Mouse (Mus musculus) CH12.LX (cell line): ENCODE results near the gene Hist1h2bf. TPM values are rescaled to one million over a fixed set of nuclear protein-coding genes. Genes with fewer than 3 reads are reported as not detected.
"Not testable (repeated sequence)": the region's sequence is repeated elsewhere in the genome, so short reads cannot be mapped to it uniquely, and the experiment has no call there.

Experiments used
- DNase-seq: peaks from one replicate; pipeline ENCODE4 v3.0.0-alpha.2; 2013; ENCODE audit errors: extremely low read depth
- H3K27ac ChIP-seq: 2 replicates; pipeline ENCODE4 v1.5.1; 2012; ENCODE audit warnings: low read depth, mild to moderate bottlenecking, control low read depth, moderate library complexity; ENCODE audit not compliant: insufficient read depth
- H3K27me3 ChIP-seq: replicated peaks from 2 replicates; pipeline ENCODE3; 2012; ENCODE audit warnings: inconsistent platforms
- H3K36me3 ChIP-seq, 2 experiments: replicated peaks in 1 of 2; 2 replicates each; pipeline versions ENCODE3 to v1.6.1; 2012; ENCODE audit warnings: inconsistent platforms in 1 of 2, low read length in 1 of 2, mild to moderate bottlenecking in 1 of 2, mixed read lengths in 1 of 2, moderate library complexity in 1 of 2; ENCODE audit not compliant: control insufficient read depth in 1 of 2, insufficient read depth in 1 of 2
- H3K4me1 ChIP-seq, 2 experiments: 2 replicates each; pipeline ENCODE4 v1.6.1; 2012; ENCODE audit warnings: inconsistent platforms in 1 of 2, moderate library complexity in 1 of 2; ENCODE audit not compliant: insufficient read depth in 2 of 2, control insufficient read depth in 1 of 2
- H3K4me2 ChIP-seq: 2 replicates; pipeline ENCODE4 v1.6.1; 2012; ENCODE audit warnings: low read depth, mild to moderate bottlenecking, control low read depth; ENCODE audit not compliant: poor library complexity, insufficient read depth, severe bottlenecking
- H3K4me3 ChIP-seq, 3 experiments: fragments of 150-350 bp in 1 of 3; sonication (generic) in 1 of 3; replicated peaks in 1 of 3; 2 replicates each; pipeline versions ENCODE3 to v1.5.1; 2011 to 2012; ENCODE audit warnings: low read depth in 2 of 3, low read length in 2 of 3, mild to moderate bottlenecking in 2 of 3, moderate library complexity in 2 of 3, control low read depth in 1 of 3, improper control_type of control experiment in 1 of 3, inconsistent platforms in 1 of 3, mixed read lengths in 1 of 3; ENCODE audit not compliant: poor library complexity in 1 of 3
- H3K79me2 ChIP-seq: replicated peaks from 2 replicates; pipeline ENCODE4 v1.6.1; 2012; ENCODE audit warnings: mild to moderate bottlenecking, moderate library complexity; ENCODE audit not compliant: control insufficient read depth, poor library complexity, insufficient read depth, severe bottlenecking; ENCODE audit errors: extremely low read depth
- H3K9ac ChIP-seq: 2 replicates; pipeline ENCODE4 v1.6.1; 2012; ENCODE audit warnings: low read depth, mild to moderate bottlenecking, control low read depth, moderate library complexity; ENCODE audit not compliant: insufficient read depth
- H3K9me3 ChIP-seq: replicated peaks from 2 replicates; pipeline ENCODE3; 2012; ENCODE audit warnings: low read length, inconsistent platforms, mixed read lengths
- BHLHE40 ChIP-seq: IDR thresholded peaks from 2 replicates; pipeline ENCODE4 v1.6.1; 2011; ENCODE audit warnings: mild to moderate bottlenecking, low read depth, low read length, improper control_type of control experiment
- CHD1 ChIP-seq: IDR thresholded peaks from 2 replicates; pipeline ENCODE4 v1.6.1; 2012; ENCODE audit warnings: low read depth, low read length, improper control_type of control experiment, inconsistent platforms
- CHD2 ChIP-seq: IDR thresholded peaks from 2 replicates; pipeline ENCODE4 v1.6.1; 2011; ENCODE audit warnings: low read length, improper control_type of control experiment
- E2F4 ChIP-seq: IDR thresholded peaks from 2 replicates; pipeline ENCODE4 v1.6.1; 2011; ENCODE audit warnings: low read depth, low read length, improper control_type of control experiment; ENCODE audit not compliant: insufficient replicate concordance
- HCFC1 ChIP-seq: IDR thresholded peaks from 2 replicates; pipeline ENCODE4 v1.6.1; 2012; ENCODE audit warnings: low read depth, mild to moderate bottlenecking, inconsistent platforms, low read length, improper control_type of control experiment
- KAT2A ChIP-seq: IDR thresholded peaks from 2 replicates; pipeline ENCODE4 v1.6.1; 2012; ENCODE audit warnings: low read length, improper control_type of control experiment, inconsistent platforms; ENCODE audit not compliant: insufficient replicate concordance
- MAFK ChIP-seq: IDR thresholded peaks from 2 replicates; pipeline ENCODE4 v1.6.1; 2011; ENCODE audit warnings: low read length, improper control_type of control experiment; ENCODE audit not compliant: insufficient replicate concordance
- MAX ChIP-seq: IDR thresholded peaks from 2 replicates; pipeline ENCODE4 v1.6.1; 2011; ENCODE audit warnings: low read length, improper control_type of control experiment
- MAZ ChIP-seq: IDR thresholded peaks from 2 replicates; pipeline ENCODE4 v1.6.1; 2012; ENCODE audit warnings: low read depth, mild to moderate bottlenecking, inconsistent platforms, low read length, improper control_type of control experiment, moderate library complexity
- MXI1 ChIP-seq: IDR thresholded peaks from 2 replicates; pipeline ENCODE4 v1.6.1; 2011; ENCODE audit warnings: mild to moderate bottlenecking, low read depth, low read length, improper control_type of control experiment
- NELFE ChIP-seq: IDR thresholded peaks from 2 replicates; pipeline ENCODE4 v1.6.1; 2011; ENCODE audit warnings: low read depth, low read length, improper control_type of control experiment
- NRF1 ChIP-seq: IDR thresholded peaks from 2 replicates; pipeline ENCODE4 v1.6.1; 2014; ENCODE audit warnings: low read depth, mild to moderate bottlenecking, inconsistent platforms, low read length, improper control_type of control experiment, moderate library complexity
- POLR2A ChIP-seq: IDR thresholded peaks from 2 replicates; pipeline ENCODE4 v1.6.1; 2011; ENCODE audit warnings: low read depth, mild to moderate bottlenecking, improper control_type of control experiment, low read length
- POLR2AphosphoS2 ChIP-seq: IDR thresholded peaks from 2 replicates; pipeline ENCODE4 v1.6.1; 2011; ENCODE audit warnings: low read depth, low read length, improper control_type of control experiment
- RCOR1 ChIP-seq: conservative IDR thresholded peaks from 2 replicates; pipeline ENCODE4 v1.6.1; 2012; ENCODE audit warnings: low read depth, mild to moderate bottlenecking, inconsistent platforms, low read length, improper control_type of control experiment
- SIN3A ChIP-seq: IDR thresholded peaks from 2 replicates; pipeline ENCODE4 v1.6.1; 2012; ENCODE audit warnings: low read length, improper control_type of control experiment, inconsistent platforms
- SMC3 ChIP-seq: IDR thresholded peaks from 2 replicates; pipeline ENCODE4 v1.6.1; 2011; ENCODE audit warnings: low read depth, low read length, improper control_type of control experiment
- TBP ChIP-seq: conservative IDR thresholded peaks from 2 replicates; pipeline ENCODE4 v1.6.1; 2011; ENCODE audit warnings: low read depth, low read length, improper control_type of control experiment
- UBTF ChIP-seq: IDR thresholded peaks from 2 replicates; pipeline ENCODE4 v1.6.1; 2012; ENCODE audit warnings: low read depth, mild to moderate bottlenecking, inconsistent platforms, low read length, improper control_type of control experiment, moderate library complexity
- ZMIZ1 ChIP-seq: IDR thresholded peaks from 2 replicates; pipeline ENCODE4 v1.6.1; 2012; ENCODE audit warnings: low read depth, mild to moderate bottlenecking, inconsistent platforms, low read length, improper control_type of control experiment
- dilution Hi-C: fragments of 300-500 bp; cut with MboI; formaldehyde crosslinking; loops from 2 replicates; pipeline ENCODE4 v1.14.3; 2020; ENCODE audit warnings: low sequenced_read_pairs; ENCODE audit not compliant: extremely low pct_unique_long_range_greater_than_20kb, extremely low pct_ligation_motif_present
- in situ Hi-C: fragments of 300-500 bp; cut with MboI; formaldehyde crosslinking; loops from 3 replicates; pipeline ENCODE4 v1.14.3; 2019; ENCODE audit warnings: low sequenced_read_pairs, low pct_ligation_motif_present, low pct_unique_long_range_greater_than_20kb, mixed read lengths
- polyA plus RNA-seq: library from polyadenylated mRNA; unstranded; fragments of >175 nt; gene quantifications from 2 replicates; pipeline ENCODE4 v1.2.1, GENCODE M21; 2012; ENCODE audit warnings: low read depth; ENCODE audit not compliant: insufficient read length
- total RNA-seq, 2 experiments: library from RNA; depleted of rRNA; stranded (reverse); fragments of 300-350 nt in 1 of 2; fragments of >200 nt in 1 of 2; gene quantifications; 2 replicates each; pipeline ENCODE4 v1.2.3; 2012 to 2014

Gene Hist1h2bf
- total and polyA plus RNA-seq, 3 experiments = 1.7 to 1,243 (median 50.8) TPM

- Histone ChIP-seq H3K4me2 (peak overlapping the region; percentile 78), H3K9ac (peak overlapping the region; percentile 91), H3K4me1 (peaks cover 0 to 14% of the 10 kb centered on the region in 2 experiments; a peak in 2 of 4 replicates), H3K79me2 (no peaks in the 10 kb centered on the region), H3K4me3 (peak overlapping the region; percentile 24 to 36 (median 34)), H3K9me3 (no peaks in the 10 kb centered on the region), H3K27ac (peak overlapping the region; percentile 98), H3K27me3 (no peaks in the 10 kb centered on the region), H3K36me3 (no peaks in the 10 kb centered on the region)
- dilution Hi-C loops (no loop called here), in situ Hi-C loops (loop anchor here (25.0 kb wide), 1 partner anchor 1835 kb away; the partner anchor contains the start of gene Hist1h4j)
- peak; percentile 66 for DNase-seq
- TF ChIP-seq NELFE = peak; percentile 7; the same call in 1 of the 2 replicates
- no peak; the same call in 1 of the 2 replicates for TF ChIP-seq TBP
- TF ChIP-seq CHD1 = peak; percentile 20; the same call in 1 of the 2 replicates
- TF ChIP-seq UBTF = no peak
- TF ChIP-seq POLR2AphosphoS2 = peak; percentile 82
- TF ChIP-seq E2F4 = 0 out of 2 replicates have a peak, but pooled peaks have one; percentile 26
- TF ChIP-seq HCFC1 = 0 out of 2 replicates have a peak, but pooled peaks have one; percentile 10
Observed at GRCm38 (mm10) chr13:23572218-23573033, 1.6 kb downstream of the Hist1h2bf start.

GRCm38 (mm10) chr13:23571504-23572217, 2.3 kb downstream of the Hist1h2bf start:
- not testable (repeated sequence) for H3K79me2 ChIP-seq, H3K36me3 ChIP-seq
- H3K9ac ChIP-seq = peak overlapping the region; percentile 91
- TF ChIP-seq TBP (peak; percentile 68), MAZ (0 out of 2 replicates have a peak, but pooled peaks have one; percentile 42), CHD1 (peak; percentile 98), MXI1 (peak; percentile 51; the same call in 1 of the 2 replicates), HCFC1 (peak; percentile 52), NRF1 (peak; percentile 57), MAX (peak; percentile 43; the same call in 1 of the 2 replicates), SMC3 (peak; percentile 17; the same call in 1 of the 2 replicates), RCOR1 (peak; percentile 86; the same call in 1 of the 2 replicates), SIN3A (peak; percentile 66), UBTF (peak; percentile 99), CHD2 (peak; percentile 60; the same call in 1 of the 2 replicates), POLR2AphosphoS2 (peak; percentile 100), ZMIZ1 (peak; percentile 99), MAFK (peak; percentile 20; the same call in 1 of the 2 replicates), BHLHE40 (0 out of 2 replicates have a peak, but pooled peaks have one; percentile 19), NELFE (peak; percentile 95), KAT2A (0 out of 2 replicates have a peak, but pooled peaks have one; percentile 59), POLR2A (peak; percentile 92)
- TF ChIP-seq, all 38 proteins: peak for 19; not testable (repeated sequence) for 19
- Histone ChIP-seq H3K4me3 (peak overlapping the region; percentile 34 to 66 (median 36)), H3K27ac (peak overlapping the region; percentile 98), H3K4me2 (peak overlapping the region; percentile 67; the same call in 1 of the 2 replicates)
- H3K4me1 ChIP-seq, H3K9me3 ChIP-seq, dilution Hi-C loops, H3K27me3 ChIP-seq: not testable (repeated sequence)
- in situ Hi-C loops = loop anchor here (25.0 kb wide), 1 partner anchor 1834 kb away; the partner anchor contains the start of gene Hist1h4j
- peak; percentile 66 for DNase-seq
